Mouse (Mus musculus) erythroid progenitor cell, adult 5-6 weeks (primary cell): ENCODE measurements around the gene Atp10b. TPM values are rescaled to one million over a fixed set of nuclear protein-coding genes. Genes with fewer than 3 reads are reported as not detected.
"Not testable (repeated sequence)": the region's sequence is repeated elsewhere in the genome, so short reads cannot be mapped to it uniquely, and the experiment has no call there.

ENCODE experiments used
- ATAC-seq: replicated peaks from 2 replicates; pipeline ENCODE4 v1.8.0; 2016; ENCODE audit warnings: moderate number of reproducible peaks, mild to moderate bottlenecking, moderate TSS enrichment, inconsistent platforms; ENCODE audit not compliant: poor library complexity, low FRiP score, severe bottlenecking
- total RNA-seq, 2 experiments: library from RNA; stranded (forward) in 1 of 2; stranded (reverse) in 1 of 2; fragments of 150-400 nt in 1 of 2; fragments of 186-747, 209-891 nt in 1 of 2; gene quantifications; 2 replicates each; pipeline versions ENCODE4 v1.2.3 to v1.2.4; 2015 to 2017; ENCODE audit warnings: low replicate concordance in 2 of 2

The Atp10b gene
- total RNA-seq (2015; ENCODE audit: low replicate concordance), result not detected in 2 replicates
- not detected in 2 replicates for total RNA-seq (2017; ENCODE audit: low replicate concordance)

DNA sequence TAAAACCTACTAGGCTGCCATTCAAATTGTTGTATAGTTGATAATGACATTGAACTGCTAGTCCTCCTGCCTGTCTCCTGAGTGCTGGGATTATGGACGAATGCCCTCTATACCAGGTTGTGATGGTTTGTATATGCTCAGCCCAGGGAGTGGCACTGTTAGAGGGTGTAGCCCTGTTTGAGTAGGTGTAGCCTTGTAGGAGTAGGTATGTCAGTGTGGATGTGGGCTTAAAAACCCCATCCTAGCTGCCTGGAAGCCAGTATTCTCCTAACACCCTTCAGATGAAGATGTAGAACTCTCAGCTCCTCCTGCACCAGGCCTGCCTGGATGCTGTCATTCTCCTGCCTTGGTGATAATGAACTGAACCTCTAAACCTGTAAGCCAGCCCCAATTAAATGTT lies at the start of gene Atp10b:
Gene Atp10b (plus strand): TSS at position 301 of the 400 bp plus-strand sequence.
- no peak for ATAC-seq

DNA sequence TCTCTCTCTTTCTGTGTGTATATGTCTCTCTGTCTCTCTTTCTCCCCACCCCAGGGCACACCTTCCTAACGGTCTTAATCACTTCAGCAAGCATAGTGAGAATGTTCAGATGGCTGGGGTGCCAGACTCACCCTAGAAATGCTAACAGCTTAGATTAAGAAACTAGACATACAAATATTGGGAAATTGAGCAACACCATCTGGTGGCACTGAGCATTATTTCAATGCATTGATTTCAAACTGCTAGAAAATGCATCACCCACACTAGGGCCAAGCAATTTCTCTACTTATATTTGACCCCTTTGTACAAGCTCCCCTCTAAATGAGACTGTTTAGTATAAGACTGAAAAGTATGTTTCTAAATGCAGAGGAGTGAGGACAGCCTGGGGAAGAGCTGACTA lies 48.3 kb upstream of the Atp10b start:
- no peak for ATAC-seq

DNA sequence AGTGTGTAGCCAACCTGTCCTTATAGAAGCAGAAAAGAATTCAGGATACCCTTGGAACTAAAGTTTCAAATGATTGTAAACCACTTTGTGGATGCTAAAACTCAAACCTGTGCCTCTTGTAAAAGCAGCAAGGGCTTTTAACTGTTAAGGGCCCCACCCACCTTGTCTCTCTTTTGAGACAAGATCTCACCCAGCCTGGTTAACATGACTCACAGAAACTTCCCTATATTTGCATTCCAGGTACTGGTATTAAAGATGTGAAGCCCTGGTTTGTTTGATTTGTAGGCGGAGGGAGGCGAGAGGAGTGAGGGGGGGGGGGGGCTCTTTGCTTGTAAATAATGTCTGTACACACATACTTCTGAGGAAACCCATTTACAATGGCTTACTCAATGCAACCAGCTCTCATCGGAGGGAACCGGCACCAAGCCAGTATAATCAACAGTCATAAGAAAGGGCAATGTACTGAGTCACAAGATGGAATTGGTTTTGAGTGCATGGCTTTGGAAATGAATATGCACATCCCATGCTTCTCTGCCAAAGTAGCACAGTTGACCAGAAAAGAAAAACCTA lies 23.7 kb upstream of the Atp10b start:
- no peak for ATAC-seq

DNA sequence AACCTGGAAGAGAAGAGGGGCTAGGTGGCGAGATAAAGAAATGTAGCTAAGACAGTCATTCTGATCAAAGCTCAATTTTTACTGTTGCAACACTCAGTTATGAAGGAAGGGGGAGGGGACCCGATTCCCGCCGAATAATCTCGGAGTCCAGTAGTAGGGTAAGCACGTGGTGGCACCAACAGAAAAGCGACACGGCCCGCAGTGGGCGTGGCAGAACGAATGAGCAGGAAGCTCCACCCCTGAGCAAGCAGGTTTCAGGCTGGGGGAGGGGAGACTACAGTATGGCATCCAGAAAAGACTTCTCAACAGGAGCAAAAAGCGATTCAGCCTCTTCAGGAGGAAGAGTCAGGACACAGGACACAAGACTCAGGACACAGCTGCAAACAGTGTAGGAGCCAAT lies 23.1 kb upstream of the Atp10b start:
- not testable (repeated sequence) for ATAC-seq

DNA sequence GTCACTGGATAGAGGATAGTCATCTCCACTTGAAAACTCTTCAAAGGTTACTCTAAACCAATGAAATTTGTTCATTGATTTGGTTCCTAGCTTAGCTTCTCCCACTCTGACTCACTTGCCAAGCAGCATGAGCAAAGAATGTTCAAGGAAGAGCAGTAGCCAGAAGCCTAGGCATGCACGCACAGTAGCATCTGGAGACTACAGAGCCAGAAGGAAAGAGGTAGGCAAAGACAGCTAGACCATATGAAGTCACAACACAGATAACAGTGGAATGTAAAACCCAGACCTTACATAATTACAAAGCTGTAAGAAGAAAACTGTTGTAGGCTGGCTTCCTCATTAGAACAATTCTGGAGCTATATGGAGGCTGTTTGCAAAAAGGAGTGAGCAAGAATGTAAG lies 8.4 kb upstream of the Atp10b start:
- no peak for ATAC-seq

DNA sequence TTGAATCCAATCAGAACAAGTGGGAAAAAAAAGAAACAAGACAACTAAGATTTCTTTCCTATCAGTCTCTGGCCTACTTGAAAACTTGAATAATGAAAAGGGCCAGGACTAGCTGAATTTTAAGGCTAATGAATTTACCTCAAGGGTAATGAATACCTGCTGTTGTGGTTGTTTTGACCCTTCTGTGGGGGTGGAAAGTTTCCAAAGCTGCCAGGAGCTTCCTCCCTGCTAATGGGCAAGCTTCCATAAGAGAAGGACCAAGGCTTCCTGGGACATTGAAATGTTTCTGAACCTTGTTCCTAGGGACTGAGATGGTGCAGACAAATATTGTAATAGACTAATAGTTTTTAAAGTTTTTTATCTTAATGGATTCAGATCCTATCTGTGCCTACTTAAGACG lies 6.9 kb upstream of the Atp10b start:
- no peak for ATAC-seq

DNA sequence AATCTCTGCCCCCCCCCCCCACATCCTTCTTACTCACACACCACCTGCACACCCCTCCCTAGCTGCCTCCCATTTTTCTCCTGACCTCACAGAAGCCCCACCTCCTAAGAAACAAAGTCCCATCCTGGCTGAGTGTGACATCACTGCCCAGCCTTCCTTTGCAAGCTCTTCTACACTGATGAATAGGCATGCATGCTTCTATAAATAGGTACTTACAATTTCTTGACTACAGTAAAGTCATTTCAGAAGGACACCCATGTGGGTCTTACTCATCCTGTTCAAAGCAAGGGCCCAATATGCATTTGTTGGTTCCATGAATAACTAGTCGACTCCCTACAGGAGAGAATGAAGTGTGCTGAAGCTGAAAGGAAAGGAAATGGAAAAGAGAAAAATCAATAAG lies 5.5 kb upstream of the Atp10b start:
- no peak for ATAC-seq

DNA sequence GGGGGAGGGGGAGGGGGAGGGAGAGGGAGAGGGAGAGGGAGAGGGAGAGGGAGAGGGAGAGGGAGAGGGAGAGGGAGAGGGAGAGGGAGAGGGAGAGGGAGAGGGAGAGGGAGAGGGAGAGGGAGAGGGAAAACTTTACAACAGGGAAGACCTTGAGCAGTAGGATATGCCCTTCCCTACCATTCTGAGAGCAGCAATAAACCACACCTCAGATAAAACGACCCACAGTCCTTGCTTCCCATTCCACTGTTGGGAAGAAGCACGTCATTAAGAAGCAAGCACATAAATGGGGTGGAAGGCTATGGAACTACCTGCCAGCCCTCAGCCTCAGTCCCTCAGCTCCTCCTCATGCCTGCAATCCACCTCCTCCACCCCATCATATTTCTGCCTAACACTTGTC lies 4.8 kb upstream of the Atp10b start:
- ATAC-seq, result not testable (repeated sequence)

DNA sequence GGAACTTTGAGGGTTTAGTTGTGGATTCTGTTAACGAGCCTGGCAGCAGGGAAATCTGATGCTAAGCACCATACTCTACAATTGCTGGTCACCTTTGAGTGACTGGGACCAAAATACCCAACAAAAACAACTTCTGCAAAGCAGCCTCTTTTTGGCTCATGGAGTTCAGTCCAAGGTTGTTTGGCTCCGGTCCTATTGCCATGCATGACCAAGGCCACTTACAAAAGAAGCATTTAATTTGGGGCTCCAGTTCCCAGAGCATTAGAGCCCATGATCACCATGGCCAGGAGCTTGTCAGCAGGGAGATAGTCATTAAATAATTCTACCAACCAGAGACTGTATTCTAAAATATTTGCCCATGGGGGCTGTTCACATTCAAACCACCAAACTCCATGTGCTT lies 2.3 kb upstream of the Atp10b start:
- no peak for ATAC-seq

DNA sequence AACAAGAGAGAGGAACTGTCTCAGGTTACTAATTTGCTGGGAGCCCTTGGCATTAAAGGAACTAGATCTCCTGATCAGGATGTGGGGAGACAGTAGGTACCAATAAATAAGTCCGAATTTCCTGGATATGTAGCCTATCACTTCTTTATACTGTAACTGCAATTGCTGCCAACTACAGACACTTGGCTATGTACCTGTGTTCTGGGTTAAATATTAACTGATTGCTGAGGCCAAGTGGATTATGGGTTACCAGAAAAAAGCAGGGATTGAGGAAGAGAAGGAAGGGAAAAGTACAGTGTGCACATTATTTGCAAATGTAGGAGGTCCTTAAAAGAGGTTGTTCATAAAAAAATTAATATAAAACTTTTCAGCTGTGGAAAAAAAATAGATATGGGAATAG lies 1.3 kb upstream of the Atp10b start:
- no peak for ATAC-seq

DNA sequence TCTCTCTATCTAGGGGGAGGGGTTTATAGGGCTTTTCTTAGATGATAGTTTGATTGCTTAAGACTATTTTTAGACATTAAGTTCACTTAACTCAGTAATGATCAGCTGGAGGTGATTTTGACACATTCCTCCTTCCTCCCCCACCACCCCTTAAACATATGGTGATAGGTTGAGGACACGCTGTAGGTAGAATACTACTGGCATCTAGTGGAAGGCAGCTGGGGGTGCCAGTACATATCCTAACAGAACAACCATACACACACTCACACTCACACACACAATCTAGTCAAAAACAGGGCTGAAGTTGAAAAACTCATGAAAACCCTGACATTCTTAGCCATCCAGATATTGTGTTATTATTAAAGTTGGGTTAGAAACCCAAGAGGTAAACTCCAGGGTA lies 5.3 kb downstream of the Atp10b start:
- ATAC-seq, result no peak

DNA sequence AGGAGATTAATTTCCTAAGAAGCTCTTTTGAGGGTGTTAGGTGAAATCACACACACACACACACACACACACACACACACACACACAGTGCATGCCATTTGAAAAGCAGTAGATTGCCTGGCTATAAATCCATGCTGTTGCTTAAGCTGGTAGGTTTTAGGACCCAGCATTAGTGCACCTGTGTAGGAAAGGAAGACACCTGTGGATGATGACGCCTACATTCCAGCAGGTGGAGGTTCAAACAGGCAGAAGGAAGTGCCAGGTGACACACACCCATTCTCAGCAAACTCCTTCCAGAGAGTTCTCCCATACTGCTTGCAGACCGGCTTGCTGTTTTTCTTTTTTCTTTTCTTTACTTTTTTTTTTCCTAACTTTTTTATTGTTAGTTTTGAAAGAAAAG lies 5.7 kb downstream of the Atp10b start:
- ATAC-seq, result no peak

DNA sequence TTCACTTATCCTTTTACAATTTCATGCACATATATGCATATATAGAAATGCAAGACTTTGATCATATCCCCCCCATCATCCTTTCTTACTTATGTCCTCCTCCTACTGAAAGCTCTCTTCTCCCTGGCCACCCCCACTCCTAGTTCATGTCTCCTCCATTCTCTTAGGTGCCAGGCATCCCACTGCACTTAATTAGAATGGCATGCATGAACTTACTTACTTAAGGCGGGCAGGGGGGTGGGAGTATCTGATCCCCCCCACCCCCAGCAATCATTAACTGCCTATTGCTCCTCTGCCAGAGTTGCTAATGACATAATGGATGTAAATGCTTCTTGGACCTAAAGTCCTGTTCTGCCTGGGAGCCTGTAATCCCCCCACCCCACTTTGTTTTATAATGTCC lies 9.1 kb downstream of the Atp10b start:
- no peak for ATAC-seq

DNA sequence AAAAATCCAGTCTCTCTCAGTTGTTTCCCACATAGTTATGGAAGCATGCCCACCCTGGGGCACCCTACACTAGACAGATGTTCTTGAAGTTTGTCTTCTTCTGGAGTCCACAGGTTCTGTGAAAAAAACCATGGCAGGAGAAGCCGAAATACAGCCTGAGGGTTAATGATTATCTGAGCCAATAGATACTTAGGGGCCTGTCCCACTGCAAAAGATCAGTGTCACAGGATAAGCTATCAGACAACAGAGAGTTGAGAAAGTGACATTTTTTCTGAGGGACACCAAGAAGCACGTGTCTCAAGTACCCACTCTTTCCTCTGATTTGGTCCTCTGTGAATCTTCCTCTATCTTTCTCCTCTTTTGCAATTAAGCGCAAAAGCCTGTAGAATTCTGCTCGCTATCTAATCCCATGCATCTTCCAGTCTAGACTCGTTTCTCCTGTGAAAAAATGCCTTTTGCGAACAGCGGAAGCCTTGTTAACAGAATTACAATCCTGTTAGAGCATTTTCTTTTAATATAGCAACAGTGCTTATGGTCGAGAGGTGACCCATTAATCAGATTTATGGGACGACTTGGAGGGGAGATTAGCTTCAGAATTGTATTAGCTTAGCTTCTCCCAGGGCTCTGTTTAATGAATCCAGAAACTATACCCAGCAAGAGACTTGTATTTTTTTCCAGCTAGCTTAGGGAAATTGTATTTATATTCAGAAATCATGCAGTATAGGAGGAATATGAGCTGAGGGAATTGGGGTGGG lies 10.7 kb downstream of the Atp10b start:
- no peak for ATAC-seq

DNA sequence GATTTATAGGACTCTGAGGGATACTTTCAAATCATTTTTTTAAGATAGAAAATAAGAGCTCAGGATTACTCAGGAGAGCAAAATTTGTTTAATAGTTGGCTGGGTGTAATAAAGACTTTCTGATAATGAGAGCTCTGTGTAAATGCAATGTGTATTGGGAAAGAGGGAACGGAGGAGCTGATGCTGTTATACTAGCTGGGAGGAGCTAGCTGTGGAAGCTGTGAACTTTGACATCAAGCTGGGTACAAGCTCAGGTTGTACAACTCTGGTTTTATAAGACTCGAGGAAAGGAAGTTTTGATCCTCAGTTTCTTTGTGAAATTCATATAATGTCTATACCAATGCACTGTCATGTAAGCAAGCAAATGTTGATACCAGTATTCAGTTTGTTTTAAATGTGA lies 20.9 kb downstream of the Atp10b start:
- no peak for ATAC-seq

DNA sequence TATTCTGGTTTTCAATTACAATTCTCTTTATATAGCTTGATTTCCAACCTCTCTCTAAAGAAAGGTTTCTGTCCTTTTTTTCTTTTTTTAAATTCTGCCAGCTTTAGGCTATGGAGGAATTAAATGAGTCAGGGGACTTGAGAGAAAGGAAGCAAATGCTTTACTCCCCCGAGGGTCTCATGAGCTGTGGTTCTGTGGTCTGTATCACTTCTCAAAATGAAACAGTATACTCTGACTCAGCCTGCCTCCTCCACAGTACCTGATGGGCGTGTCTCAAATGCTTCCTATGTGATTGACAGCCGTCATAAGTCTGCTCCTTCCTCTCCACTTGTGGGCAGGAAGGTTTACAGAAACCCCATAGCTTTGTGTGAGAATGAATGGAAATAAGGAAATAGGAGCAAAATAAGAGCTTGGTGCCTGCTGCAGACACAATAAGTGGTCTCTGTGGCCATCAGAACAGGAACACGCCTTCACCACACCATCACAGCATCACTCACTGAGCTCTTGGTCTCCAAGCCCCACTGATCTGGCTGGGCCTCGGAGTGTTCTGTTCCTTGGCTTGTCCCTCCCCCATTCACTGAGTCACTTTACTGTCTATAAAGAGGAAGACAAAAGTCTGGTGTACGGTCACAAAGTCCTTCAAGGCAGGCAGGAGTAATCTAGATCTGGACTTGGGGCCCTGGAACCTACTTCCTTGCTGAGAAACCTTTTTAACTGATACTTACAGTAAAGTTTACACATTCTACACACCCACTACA lies 24.9 kb downstream of the Atp10b start:
- no peak for ATAC-seq

DNA sequence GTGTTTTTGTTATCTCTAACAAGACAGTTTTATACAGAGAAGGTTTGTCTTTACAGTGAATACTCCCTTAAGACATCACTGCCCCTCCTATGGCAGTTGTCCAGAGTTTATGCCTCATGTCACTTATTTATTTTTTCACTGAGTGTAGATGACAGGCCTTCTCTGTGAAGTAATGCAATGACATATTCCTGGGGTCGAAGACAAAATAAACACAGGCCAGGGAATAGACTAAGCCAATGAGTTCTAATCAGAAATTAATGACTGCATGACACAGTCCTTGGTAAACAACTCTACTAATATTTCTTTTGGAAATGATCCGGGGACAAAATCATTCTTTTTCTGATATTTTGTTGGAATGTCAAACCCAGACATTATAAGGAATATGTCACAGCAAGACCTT lies 32.7 kb downstream of the Atp10b start:
- no peak for ATAC-seq

DNA sequence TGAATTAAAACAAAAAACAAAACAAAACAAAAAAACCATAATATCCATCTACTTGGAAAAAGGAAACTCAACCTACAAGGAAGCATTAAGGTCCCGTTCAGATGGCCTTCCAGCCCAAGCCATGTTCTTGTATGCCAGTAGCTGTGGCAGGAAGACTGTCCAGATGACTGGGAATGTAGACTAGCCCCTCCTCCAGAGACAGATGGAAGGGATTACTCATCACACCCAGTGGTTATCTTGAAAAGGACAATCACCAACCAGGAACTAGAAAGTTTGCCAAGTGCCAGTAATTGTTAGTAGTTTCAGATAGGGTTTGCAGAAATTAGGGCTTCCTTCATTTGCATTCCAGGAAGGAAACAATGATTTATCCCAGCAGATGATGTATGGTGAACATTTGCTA lies 33.1 kb downstream of the Atp10b start:
- ATAC-seq, result no peak

DNA sequence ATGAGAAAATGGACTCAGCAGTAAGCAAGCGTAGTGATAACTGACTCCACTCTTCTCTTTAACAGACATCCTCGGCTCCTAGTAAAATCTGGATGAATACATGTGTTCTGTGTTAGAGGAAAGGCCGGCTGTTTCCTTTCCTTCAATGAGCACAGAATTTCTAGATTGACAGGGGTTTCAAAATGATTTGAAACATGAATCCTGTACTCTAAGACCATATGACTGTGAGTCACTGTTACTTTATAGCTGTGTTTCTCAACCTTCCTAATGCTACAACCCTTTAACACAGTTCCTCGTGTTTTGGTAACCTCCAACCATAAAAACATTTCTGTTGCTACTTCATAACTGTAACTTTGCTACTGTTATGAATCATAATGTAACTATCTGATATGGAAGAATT lies 33.8 kb downstream of the Atp10b start:
- no peak for ATAC-seq

DNA sequence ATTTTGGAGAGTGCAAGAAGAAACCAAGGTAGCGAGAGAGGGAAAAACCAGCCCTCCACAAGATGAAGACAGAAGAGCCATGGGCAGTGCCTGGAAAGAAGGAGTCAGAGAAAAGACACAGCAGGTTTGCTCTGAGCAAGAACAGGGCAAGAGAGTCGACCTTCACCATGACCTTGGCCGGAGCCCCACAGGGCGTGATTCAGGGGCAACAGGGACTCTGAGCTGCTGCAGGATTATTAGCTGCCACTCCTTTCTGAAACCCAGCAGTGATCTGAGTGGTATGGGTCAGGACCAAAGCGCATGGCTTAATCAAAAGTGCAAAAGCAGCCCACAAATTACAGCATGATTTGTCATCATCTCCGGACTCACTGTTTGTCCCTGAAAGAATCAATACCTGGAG lies 36.6 kb downstream of the Atp10b start:
- ATAC-seq, result no peak
